Mouse (Mus musculus) kidney, postnatal 36 days (tissue): ENCODE results near the gene Klhl36.

ENCODE experiments used
- DNase-seq, 2 experiments: peaks; one replicate each; pipeline ENCODE4 v3.0.0; 2021 to 2022; ENCODE audit warnings: mixed read lengths in 2 of 2

Klhl36 gene

DNA sequence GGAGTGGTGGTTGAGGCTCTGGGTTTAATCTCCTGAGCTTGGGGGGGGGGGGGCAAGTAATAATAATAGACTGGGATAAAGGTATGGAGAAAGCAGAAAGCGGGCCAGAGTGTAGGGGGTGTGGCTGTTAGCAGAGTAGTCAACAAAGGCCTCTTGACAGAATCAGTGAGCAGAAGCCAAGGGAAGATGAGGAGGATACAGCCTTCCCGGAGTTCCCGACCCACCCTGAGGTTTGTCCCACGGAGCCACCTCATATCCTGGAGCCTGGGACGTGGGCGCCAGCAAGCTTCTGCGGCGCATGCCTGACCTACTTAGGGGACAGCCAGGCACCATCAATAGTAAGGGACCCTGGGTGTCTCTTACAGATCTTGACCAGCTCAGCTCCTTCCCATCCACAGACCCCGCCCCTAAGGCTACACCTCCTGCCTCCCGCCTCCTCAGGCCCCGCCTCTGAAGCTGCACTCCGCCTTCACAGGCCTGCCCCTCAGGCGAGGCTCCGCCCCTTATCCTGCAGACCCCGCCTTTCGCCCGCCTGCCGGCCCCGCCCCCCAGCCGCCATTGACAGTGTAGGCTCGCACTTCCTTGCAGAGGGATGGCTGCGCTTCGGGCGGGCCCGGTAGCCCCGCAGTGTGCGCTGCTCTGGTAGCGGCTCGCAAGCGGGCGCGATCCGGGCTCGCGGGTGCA is at the start of gene Klhl36:
Klhl36 (plus strand) TSS at position 561 of the 684 bp plus-strand sequence.
- peak; percentile 98 to 99 for DNase-seq

DNA sequence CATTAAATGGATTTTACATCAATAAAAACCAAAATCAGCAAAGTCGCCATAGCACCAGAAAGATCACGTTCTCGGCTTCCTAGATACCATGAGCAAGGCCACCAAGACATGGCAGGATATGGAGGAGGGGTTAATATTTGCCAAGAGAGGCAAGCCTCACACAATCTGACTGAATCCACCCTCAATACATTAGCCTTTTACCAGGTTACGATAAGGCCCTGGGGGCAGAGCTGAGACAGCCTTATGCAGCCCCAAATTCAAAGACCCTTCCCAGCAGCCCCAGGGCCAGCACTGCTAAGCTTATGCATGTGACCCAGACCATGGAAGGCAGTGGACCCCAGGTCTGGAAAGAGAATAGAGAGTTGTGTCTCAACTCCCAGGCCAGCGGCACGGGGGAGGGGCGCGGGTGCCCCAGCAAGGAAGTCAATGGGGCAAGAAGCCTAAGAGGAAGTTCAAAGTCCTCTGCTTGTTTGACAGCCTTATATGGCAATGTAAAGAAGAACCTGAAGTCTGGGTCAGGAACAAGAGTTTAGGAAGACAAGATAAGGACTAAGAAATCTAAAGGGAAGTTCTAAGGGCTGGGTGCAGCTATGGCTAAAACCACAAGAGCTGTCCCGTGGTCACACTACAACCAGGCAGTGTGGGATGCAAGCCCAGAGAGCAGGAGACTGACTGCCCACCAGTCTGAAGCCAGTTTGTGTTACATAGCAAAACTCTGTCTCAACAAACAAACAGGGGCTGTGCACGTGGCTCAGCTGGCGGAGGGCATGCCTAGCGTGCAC is 49.2 kb upstream of the Klhl36 start:
- peak in 1 of 2 experiments; percentile 74 for DNase-seq

DNA sequence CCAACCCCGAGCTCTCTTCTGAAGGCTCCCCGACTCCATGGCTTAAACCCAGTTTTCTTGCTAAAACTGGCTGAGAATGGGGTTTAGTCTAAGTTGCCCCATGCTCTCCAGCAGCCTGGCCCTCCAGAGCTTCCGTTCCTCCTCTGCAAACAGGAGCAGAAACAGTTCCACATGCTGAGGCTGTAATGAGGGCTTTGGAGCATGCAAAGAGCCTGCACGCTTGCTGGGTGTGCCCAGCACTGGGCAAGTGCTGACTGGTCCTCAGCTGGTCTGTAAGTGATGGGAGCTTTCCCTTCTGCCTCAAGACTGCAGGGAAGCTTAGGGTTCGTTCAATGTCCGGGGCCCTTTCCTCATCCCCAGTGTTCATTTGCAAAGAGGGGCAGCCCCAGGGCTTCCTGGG is 45.8 kb upstream of the Klhl36 start:
- DNase-seq = peak in 1 of 2 experiments; percentile 6

DNA sequence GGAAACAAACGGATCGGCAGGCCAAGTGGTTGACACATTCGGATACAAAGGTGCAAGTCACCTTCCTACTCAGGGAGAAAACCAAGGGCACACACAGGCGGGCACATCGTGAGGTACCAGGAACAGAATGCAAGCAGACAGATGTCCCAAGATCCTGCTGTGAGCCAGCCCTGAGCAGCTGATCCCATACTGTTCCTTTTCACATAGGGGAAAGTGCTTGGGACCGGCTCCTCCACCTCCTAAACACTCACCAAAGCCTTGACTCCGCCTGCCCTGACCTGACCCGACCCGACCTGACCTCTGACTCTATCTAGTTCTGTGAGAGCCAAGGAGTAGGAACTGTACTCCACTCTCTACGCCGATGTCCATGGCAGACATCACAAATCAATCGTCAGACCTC is 44.6 kb upstream of the Klhl36 start:
- DNase-seq = peak in 1 of 2 experiments; percentile 45

DNA sequence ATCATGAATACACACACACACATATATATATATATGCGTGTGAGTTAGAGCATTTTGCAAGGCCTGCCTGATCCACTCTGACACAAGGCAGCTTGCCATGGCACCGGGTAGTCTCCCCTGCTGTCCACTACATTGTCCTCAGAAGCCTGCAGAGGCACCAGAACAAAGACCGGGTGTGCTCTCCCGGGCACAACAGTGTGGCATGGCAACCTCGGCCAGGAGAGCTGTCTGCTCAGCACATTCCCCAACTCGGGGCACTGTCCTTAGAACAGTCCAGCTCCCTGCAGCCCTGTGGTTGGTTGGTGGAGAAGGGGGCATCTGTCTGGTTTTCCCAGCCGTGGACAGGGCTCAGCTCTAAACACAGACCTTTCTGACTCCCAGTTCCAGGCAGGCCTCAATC is 42.8 kb upstream of the Klhl36 start:
- DNase-seq = peak; percentile 74 to 83

DNA sequence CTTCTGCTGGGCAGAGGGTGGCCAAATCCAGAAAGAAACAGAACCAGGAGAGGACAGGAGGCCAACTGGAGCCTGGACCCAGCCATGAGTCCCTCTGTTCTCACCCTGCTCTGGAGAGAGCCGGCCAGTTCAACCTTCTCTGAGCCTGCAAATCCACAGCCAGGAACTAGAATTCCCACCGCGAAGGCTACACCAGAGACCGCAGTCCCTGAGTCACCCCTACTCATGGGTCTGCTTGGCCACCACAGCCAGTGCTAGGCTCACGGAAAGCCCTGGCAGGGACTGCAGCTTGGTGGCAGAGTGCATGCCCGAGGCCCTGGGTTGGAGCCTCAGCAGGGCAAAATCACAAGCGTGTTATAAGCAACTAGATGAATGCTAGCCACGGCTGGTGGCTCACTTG is 42.1 kb upstream of the Klhl36 start:
- no peak for DNase-seq

DNA sequence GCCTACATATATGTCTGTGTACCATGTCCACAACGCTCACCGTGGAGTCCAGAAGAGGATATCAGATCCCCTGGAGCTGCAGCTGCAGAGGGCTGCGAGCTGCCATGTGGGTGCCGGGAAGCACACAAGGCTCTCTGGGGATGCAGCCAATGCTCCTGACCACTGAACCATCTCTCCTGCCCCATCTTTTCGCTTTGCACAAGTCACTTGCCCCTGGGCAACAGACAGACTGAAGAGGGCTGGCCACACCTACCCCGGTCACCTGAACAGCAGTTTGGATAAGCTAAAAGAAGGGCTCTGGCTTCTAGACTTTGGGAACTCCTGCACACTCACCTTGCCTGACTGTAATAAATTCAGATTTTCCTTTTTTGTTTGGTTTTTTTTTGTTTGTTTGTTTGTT is 40.4 kb upstream of the Klhl36 start:
- DNase-seq = peak; percentile 63 to 70

DNA sequence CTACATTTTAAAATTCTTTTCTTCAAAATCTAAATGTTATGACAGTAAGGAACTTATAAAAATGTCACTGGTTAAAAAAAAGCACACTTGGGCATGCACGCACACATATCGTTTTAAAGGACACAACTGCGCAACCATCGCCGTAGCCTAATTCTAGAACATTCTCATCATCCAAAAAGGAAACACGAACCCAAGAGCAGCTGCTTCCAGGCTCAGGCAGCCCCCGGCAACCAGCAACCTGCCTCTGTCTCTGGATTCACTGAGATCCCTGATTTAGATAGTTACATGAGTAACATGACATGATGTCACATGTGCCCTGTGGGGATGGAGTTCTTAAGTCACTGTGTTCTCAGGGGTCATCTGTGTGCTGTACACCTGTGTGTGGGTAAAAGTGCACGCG is 38.8 kb upstream of the Klhl36 start:
- no peak for DNase-seq

DNA sequence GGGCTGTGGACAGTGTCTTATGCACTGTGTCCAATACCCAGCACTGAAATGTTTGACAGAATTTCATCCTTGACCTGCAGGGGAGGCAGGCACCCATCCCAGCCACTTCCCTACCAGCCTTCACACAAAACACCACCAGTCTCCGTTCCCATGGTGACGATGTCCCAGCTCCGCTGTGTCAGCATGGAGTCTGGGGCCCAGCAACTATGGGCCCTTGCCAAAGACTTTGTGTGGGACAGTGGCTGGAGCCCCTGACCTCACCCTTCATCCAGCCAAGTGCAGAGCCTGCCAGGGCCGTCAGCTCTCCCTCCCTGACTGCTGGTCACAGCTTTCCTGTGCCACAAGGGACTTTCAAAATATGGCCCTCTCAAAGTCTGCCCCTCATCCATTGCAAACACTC is 38.0 kb upstream of the Klhl36 start:
- DNase-seq = peak; percentile 60 to 70

DNA sequence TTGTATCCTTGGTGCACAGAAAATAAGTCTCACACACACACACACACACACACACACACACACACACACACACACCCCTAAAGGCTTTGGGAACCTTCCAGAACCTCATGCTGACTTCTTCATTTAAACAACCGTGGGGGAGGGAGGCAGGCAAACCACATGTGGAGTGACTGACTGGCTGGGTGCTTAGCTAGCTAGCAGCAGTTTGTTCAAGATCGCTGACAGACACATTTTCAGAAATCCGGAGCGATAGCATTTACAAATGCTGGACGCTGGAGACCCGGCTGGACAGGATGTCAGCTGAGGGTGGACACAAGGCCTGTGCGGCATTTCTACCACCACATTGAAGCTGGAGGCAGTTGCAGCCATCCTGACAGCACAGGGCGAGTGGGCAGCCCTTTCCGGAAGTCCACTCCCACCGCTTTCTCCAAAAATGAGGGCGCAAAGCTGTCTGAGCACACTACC is 37.2 kb upstream of the Klhl36 start:
- DNase-seq = peak; percentile 60 to 71

DNA sequence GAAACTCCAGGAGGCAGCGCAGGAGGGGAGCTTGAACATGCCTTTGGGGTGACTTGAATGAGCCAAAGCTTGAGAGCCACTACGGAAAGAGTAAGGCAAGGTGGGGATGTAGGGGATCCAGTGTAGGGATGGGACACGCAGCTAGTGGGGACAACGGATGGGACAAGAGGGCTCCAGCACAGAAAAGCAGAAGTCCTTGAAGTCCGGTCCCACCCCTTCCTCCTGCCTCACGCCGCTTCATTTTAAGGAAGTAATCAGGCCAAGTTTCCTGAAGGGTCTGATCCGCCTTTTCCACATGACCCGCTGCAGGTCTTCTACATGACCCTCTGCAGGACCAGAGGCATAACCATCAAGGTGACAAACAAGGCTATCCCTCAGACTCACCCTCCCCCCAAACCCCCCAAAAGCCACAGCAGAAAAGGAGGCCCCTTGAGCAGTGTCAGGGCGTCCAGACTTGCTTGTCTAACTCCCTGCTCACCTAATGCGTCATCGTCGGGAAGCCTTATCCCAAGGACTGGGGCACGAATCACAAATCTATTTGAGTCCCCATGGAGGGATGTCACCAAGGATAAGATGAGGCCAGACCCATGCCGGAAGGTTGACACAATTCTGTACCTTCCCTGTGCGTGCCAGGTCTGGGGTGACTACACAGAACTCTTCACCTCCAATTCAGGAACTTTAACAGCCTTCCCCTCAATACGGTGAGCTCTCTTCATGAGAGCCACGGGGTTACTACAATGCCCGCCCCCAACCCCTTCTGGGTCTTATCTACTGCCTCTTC is 35.9 kb upstream of the Klhl36 start:
- DNase-seq = peak; percentile 31 to 35

DNA sequence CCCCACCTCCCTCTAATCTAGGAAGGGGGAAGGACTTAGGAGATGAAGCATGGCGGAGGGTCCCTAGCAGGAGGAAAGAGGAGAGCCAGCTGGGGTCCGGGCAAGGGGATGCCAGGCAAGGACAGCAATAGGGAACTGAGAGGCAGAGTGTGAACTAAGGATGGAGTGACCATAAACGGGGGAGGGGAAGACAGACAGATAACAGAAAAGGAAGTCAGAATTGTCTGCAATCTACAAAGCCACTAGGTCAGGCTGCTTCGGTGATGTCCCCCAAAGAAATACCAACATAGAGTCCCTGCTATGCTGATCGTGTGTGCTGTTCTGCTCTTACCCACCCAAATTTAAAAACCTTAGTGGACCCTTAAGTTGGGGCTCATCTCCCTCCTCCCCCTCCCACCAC is 35.1 kb upstream of the Klhl36 start:
- DNase-seq = no peak

DNA sequence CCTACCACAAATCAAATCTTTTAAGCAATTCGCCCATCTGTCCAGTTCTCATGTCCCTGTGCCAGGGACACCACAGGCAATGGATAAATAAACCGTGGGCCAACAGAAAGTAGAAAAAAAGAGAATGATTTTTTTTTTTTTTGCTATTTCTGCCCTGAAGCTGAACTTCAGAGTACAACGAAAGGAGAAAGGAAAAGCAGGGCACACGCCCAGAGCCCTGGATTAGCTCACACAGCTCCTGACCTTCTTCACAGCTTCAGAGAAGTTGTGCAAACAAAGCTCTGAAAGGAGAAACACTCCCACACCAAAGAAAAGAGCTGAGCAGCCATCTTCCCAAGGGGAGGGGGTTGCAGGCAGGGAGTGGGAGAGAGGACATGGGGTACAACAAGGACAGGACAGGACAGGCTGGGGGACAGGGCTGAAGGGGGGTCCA is 34.3 kb upstream of the Klhl36 start:
- DNase-seq = no peak

DNA sequence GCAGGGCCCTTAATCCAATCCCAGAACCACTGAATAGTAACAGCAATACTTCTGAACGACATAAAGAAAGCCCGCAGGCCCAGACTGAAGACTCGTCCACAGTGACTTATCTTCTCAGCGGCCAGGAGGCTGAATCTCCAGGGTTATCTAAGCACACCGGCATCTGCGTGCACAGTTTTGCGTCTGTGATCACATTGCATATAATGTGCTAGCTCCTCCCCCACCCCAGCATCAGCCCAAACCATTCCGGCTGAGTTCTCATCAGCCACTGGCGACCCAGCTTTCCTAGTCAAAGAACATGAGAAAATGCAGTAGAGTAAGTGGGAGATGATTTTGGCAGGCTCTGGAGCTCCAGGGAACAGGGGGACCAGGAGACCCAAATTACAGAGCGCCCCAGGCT is 33.1 kb upstream of the Klhl36 start:
- DNase-seq = no peak

DNA sequence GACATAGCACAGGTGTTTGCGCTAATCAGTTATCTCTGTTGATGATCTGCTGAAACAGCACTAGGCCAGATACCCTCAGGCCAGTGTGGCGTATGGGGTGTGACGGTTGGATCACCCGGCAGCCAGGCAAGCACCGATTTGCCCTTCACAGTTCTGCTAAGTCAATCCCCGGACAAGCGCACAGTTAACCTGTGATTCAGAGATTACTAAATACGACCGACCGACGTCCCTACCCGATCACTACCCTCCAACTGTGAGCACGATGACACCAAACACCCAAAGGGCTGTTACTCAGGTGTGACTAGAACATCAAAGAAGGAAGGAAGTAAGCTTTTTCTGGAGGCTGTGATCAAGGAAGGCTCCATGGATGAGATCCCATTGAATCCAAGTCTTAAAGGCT is 32.6 kb upstream of the Klhl36 start:
- no peak for DNase-seq

DNA sequence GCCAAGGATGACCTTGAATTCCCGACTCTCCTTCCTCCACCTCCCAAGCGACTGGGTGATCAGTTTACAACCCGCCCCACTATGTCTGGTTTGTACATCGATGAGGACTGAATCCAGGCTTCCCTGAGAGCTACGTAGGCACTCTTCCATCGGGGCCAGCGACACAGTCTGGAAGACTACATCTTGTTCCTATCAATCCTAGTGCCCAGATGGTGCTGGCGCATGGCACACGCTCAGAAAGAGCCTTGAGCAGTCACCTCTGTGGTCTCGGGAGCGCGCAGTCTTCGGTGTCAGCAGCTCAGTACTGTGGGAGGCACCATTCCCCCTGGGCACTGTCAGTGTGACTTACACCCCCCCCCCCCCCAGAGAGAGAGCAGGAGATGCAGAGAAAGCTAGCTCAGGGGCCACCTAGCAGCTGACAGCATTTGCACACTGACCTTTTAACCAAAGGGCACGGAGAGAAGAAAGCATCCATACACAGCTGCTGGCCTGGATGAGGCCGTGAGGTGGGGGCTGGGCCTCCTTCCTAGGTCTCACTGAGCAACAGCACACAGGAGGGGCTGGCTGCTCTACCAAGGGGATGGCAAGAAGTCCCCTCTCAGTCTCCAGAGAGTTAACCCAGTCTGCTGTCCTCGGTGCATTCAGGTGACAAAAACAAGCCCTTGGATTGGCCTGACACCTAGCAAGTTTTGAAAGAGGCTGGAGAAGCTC is 32.0 kb upstream of the Klhl36 start:
- DNase-seq = peak in 1 of 2 experiments; percentile 43

DNA sequence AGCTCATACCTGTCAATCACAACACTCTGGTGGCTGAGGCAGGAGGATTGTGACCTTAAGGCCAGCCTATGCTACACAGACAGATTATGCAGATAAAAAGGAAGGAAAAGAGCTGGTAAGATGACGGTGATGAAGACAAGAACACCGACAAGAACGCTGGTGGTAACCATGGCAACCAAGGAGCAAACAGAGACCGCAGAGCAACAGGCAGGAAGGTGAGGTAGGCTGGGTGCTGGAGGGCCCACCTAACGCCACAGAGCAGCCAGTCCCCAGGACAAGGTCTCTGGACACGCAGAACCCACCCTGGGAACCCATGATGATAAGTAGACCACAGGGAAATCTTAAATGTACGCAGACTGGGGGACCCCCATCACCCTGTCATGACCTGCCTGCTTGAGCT is 31.5 kb upstream of the Klhl36 start:
- no peak for DNase-seq

DNA sequence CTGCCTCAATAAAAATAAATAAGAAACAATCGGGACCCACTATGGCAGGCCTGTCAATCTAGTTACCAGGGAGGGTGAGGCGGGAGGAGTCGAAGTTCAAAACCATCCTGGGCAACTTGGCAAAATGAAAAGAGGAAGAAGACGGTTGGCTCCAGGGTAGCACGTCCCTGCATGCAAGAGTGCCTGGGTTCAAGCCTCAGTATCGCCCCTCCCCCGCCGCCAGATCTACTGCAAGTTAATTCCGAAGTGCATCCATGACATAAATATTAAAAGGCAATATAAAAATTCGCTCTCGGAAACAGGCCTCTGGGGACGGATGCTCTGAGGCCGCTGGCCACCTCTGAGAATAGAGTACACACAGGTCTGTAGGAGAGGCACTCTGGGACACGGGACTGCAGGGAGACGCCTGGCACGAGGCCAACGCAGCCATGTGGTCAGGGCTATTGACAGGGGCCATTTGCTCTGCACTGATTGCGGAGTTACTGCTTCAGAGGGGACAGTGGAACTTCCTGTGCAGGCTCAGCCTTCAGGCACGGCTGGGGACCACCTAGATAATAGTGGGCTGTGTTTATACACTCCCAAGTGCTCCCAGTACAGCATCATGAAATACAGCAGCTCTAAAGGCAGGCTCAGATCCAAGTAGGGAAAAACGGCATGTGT is 30.6 kb upstream of the Klhl36 start:
- peak; percentile 92 to 93 for DNase-seq

DNA sequence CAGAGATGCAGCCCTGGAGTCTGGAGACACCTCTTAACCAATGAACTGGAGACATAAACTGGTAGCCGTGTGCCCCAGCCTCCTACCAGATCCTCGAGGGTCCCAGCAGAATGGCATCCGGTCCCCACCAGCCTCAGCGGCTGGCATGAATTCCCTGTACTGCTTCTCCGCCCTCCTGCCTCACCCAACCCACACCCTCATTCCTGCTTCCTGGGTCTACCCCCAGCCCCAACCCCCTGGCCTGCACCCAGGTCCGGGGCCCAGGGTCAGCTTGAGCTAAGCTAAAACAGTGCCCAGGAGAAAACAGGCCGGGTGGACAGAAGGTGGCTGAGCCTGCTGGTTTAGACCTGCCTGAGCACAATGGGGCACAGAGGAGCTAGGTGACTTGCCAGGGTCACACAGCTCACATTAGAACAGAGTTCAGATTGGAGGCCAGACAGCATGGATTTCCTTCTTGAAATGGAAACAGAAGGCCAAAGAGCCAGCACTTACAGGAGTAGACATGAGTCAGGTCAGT is 29.9 kb upstream of the Klhl36 start:
- peak; percentile 44 to 45 for DNase-seq

DNA sequence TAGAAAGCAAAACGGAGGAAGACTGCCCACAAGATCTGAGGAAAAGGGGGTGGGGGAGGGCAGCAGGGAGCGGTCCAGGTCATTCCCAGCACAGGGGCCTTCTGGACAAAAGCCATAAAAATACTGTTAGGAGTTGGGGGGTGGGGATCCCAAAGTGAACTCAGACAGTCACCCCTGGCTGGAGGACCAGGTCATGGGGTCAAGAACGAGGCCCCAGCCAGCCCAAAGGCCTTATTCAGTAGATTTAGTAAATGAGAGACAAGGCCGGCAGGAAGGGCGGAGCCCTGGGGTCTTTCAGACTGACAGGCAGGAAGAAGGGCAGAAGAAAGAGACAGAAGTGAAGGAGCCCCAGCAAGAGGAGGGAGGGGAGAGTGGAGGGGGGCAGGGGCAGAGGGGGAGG is 29.1 kb upstream of the Klhl36 start:
- DNase-seq = peak; percentile 34 to 43

DNA sequence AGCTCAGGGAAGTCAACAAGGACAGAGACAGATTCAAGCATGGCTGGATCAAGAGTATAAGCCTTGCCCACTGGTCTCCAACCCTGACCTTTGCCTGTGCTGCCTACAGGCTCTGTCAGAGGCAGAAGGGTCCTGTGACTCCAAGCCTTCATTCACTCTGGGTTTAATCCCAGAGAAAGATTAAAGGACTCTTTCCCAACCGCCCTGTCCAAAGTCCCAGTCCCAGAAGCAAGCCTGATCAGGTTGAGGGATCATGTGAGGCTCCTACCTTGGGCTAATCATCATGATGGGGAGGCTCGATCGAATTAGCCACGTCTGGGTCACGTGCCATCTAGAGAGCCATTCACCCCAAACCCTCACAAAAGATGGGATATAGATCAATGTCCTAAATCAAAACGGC is 27.4 kb upstream of the Klhl36 start:
- DNase-seq = peak; percentile 62 to 82

DNA sequence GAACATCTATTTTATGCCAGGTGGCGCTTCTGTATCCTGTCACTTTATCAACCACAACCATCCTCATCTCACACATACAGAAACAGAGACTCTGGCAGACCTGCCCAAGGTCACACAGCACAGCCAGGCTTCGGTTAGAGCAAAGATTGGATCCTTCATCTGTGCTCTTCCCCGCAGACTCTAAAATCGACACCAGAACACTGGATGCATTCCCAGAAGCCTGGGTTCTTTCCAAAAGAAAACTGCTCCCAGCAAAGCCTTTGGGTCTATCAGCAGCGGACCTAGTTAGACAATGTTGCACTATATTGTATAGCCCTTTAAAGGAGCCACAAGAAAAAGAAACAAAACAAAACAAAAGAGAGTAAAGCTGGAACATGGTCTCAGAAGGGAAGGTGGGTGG is 26.8 kb upstream of the Klhl36 start:
- DNase-seq = no peak
